Mouse (Mus musculus) forebrain, postnatal 0 days (tissue): Measurements from ENCODE around the gene Wfdc2. TPM values are rescaled to one million over a fixed set of nuclear protein-coding genes. Genes with fewer than 3 reads are reported as not detected.
A peak's percentile ranks its signal among the peaks of the same experiment; 100 is the strongest.

ENCODE experiments used
- ATAC-seq: fragments of 200-750 bp; cut with Nextera tagmentation; 2 replicates; pipeline ENCODE4 v1.8.0; 2017; ENCODE audit warnings: mild to moderate bottlenecking, moderate library complexity
- DNase-seq: peaks from one replicate; pipeline ENCODE4 v3.0.0-alpha.2; 2015
- H3K27ac ChIP-seq: fragments of 300-500 bp; sonication (generic); 2 replicates; pipeline ENCODE4 v1.5.1; 2014; ENCODE audit warnings: low read depth, mild to moderate bottlenecking, antibody characterized with exemption, low read length, moderate library complexity, mixed read lengths
- H3K27me3 ChIP-seq: fragments of 300-500 bp; sonication (generic); 2 replicates; pipeline ENCODE4 v1.6.1; 2014; ENCODE audit warnings: mild to moderate bottlenecking, low read length, mixed read lengths; ENCODE audit not compliant: insufficient read depth
- H3K36me3 ChIP-seq: fragments of 300-500 bp; sonication (generic); 2 replicates; pipeline ENCODE4 v1.6.1; 2014; ENCODE audit warnings: mild to moderate bottlenecking, moderate library complexity; ENCODE audit not compliant: insufficient read depth
- H3K4me1 ChIP-seq: fragments of 300-500 bp; sonication (generic); 2 replicates; pipeline ENCODE4 v1.6.1; 2014; ENCODE audit warnings: antibody characterized with exemption; ENCODE audit not compliant: insufficient read depth
- H3K4me2 ChIP-seq: fragments of 300-500 bp; sonication (generic); 2 replicates; pipeline ENCODE4 v1.6.1; 2014; ENCODE audit warnings: low read depth, mild to moderate bottlenecking, moderate library complexity
- H3K4me3 ChIP-seq: fragments of 300-500 bp; sonication (generic); 2 replicates; pipeline ENCODE4 v1.5.1; 2014; ENCODE audit warnings: low read depth, low read length, mixed read lengths
- H3K9ac ChIP-seq: fragments of 300-500 bp; sonication (generic); 2 replicates; pipeline ENCODE4 v1.6.1; 2014; ENCODE audit warnings: mild to moderate bottlenecking
- H3K9me3 ChIP-seq: fragments of 300-500 bp; sonication (generic); 2 replicates; pipeline ENCODE4 v1.6.1; 2016; ENCODE audit warnings: low read length
- CTCF ChIP-seq: sonication (generic); IDR thresholded peaks from 2 replicates; pipeline ENCODE4 v1.5.1; 2016; ENCODE audit warnings: antibody characterized with exemption, control low read depth, low read depth
- WGBS: fragments of 180-500 bp; shearing (Covaris S2); extraction: QIAGEN DNeasy Blood & Tissue Kit; methylation state at CpG from one replicate; pipeline ENCODE4 v1.1.7; 2014; 5-methylcytosine and 5-hydroxymethylcytosine counted together
- polyA plus RNA-seq: library from polyadenylated mRNA; unstranded; fragments of >200 nt; fragmentation: Nextera tagmentation; extraction: Ambion mirVana; gene quantifications from 2 replicates; pipeline ENCODE4 v1.2.1, GENCODE M21; 2015
- total RNA-seq: library from RNA; depleted of rRNA; stranded (reverse); fragments of >200 nt; gene quantifications from 2 replicates; pipeline ENCODE4 v1.2.3, GENCODE M21; 2014

The Wfdc2 gene
- total and polyA plus RNA-seq, 2 experiments from 2014 or later: 6.1 to 7.3 TPM

DNA sequence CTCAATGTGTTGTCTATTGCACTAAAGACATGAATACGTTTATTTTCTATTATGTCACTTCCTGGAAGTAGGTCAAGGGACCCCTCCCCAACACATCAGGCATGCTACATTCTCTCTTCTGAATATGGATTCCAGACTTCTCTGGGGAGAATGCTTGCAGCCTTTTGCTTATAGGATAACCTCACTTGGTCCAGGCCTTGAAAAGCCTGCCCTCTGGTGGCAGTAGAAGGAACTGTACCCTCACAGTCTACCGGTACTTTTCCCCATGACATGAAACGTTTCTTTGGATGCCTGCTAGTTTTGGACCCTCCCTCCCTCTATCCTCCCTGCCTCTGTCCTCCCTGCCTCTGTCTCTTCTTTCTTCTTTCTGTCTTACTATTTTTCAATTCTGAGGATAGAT is 31.0 kb upstream of the Wfdc2 start:
- peak; percentile 71 for ATAC-seq
- no peak overlapping the region for H3K27ac ChIP-seq
- no peaks in the 10 kb centered on the region for H3K27me3 ChIP-seq
- no peaks in the 10 kb centered on the region for H3K9me3 ChIP-seq
- H3K4me2 ChIP-seq: no peak overlapping the region
- H3K9ac ChIP-seq: no peak overlapping the region
- H3K36me3 ChIP-seq: no peaks in the 10 kb centered on the region
- 6% methylated on average over 3 of the region's 3 CpGs for WGBS
- no peaks in the 10 kb centered on the region for H3K4me1 ChIP-seq
- H3K4me3 ChIP-seq: no peak overlapping the region
- DNase-seq: peak; percentile 82
- TF ChIP-seq CTCF: peak; percentile 94

- WGBS: 76% methylated on average over 10 of the region's 10 CpGs
- no peak for ATAC-seq
- Histone ChIP-seq H3K9ac (no peak overlapping the region), H3K27ac (no peak overlapping the region), H3K27me3 (no peaks in the 10 kb centered on the region), H3K4me3 (no peak overlapping the region), H3K4me1 (no peaks in the 10 kb centered on the region), H3K9me3 (no peaks in the 10 kb centered on the region), H3K36me3 (no peaks in the 10 kb centered on the region), H3K4me2 (no peak overlapping the region)
- DNase-seq: no peak
- no peak for TF ChIP-seq CTCF
Measured at GRCm38 (mm10) chr2:164534315-164534714, 27.9 kb upstream of the Wfdc2 start.

GRCm38 (mm10) chr2:164537003-164537402 is 25.2 kb upstream of the Wfdc2 start:
- no peaks in the 10 kb centered on the region for H3K36me3 ChIP-seq
- no peaks in the 10 kb centered on the region for H3K9me3 ChIP-seq
- no peak for TF ChIP-seq CTCF
- no peak overlapping the region for H3K9ac ChIP-seq
- DNase-seq (no peak), ATAC-seq (no peak)
- 87% methylated on average over 4 of the region's 4 CpGs for WGBS
- no peak overlapping the region for H3K4me3 ChIP-seq
- H3K27ac ChIP-seq: no peak overlapping the region
- H3K27me3 ChIP-seq: no peaks in the 10 kb centered on the region
- no peak overlapping the region for H3K4me2 ChIP-seq
- H3K4me1 ChIP-seq: no peaks in the 10 kb centered on the region

GRCm38 (mm10) chr2:164540652-164541427 is 21.4 kb upstream of the Wfdc2 start:
- DNase-seq: no peak
- no peak overlapping the region for H3K4me3 ChIP-seq
- H3K4me2 ChIP-seq: no peak overlapping the region
- H3K36me3 ChIP-seq: no peaks in the 10 kb centered on the region
- TF ChIP-seq CTCF: no peak
- H3K27ac ChIP-seq: no peak overlapping the region
- no peaks in the 10 kb centered on the region for H3K27me3 ChIP-seq
- no peaks in the 10 kb centered on the region for H3K9me3 ChIP-seq
- H3K9ac ChIP-seq: no peak overlapping the region
- no peaks in the 10 kb centered on the region for H3K4me1 ChIP-seq
- no peak for ATAC-seq
- WGBS: 36% methylated on average over 8 of the region's 8 CpGs

GRCm38 (mm10) chr2:164542132-164542531 is 20.1 kb upstream of the Wfdc2 start:
- no peaks in the 10 kb centered on the region for H3K4me1 ChIP-seq
- TF ChIP-seq CTCF: no peak
- H3K27me3 ChIP-seq: no peaks in the 10 kb centered on the region
- DNase-seq (no peak), ATAC-seq (no peak)
- H3K4me2 ChIP-seq: no peak overlapping the region
- WGBS: 71% methylated on average over 5 of the region's 5 CpGs
- H3K9ac ChIP-seq: no peak overlapping the region
- H3K27ac ChIP-seq: no peak overlapping the region
- H3K36me3 ChIP-seq: no peaks in the 10 kb centered on the region
- no peaks in the 10 kb centered on the region for H3K9me3 ChIP-seq
- no peak overlapping the region for H3K4me3 ChIP-seq

DNA sequence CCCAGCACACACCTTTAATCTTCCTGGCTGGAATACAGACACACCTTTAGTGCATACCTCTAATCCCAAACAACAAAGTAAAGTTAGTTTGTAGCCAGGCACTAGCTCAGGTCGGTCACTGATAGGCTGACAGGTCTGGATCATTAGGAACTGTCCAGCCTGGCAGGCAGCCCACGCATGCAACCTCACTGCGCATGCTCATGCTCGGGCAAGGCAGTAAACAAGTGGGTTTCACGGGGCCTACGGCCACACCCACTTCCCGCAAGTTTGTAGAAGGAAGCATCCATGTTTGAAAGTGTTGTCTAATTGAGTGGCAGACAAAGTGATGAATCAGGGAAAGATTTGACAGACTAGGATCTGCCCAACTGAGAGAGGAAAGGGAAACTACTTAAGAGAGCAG is 19.6 kb upstream of the Wfdc2 start:
- Histone ChIP-seq H3K9me3 (no peaks in the 10 kb centered on the region), H3K4me3 (no peak overlapping the region), H3K4me1 (no peaks in the 10 kb centered on the region), H3K27me3 (no peaks in the 10 kb centered on the region), H3K9ac (no peak overlapping the region), H3K4me2 (no peak overlapping the region), H3K27ac (no peak overlapping the region), H3K36me3 (no peaks in the 10 kb centered on the region)
- no peak for TF ChIP-seq CTCF
- ATAC-seq: no peak
- 86% methylated on average over 7 of the region's 7 CpGs for WGBS
- no peak for DNase-seq

DNA sequence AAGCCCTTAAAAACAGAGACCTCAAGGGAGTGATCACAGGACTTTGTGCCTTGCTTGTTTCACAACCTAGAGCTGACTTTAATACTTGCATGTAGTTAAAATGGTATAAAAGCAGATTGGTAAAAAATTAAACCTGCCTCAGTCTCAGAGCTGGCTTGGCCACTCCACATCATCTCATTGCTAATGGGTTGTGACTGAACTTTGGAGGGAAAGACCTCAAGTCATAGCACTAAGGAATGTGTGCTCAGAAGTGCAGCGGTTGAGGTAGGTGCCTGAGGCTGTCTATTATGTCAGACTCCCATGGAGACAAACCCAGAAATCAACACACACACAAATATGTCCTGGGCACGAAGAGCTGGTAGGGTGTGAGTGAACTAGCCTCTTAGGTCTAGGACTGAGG is 18.5 kb upstream of the Wfdc2 start:
- Histone ChIP-seq H3K27ac (no peak overlapping the region), H3K4me3 (no peak overlapping the region), H3K36me3 (no peaks in the 10 kb centered on the region), H3K4me1 (no peaks in the 10 kb centered on the region), H3K27me3 (no peaks in the 10 kb centered on the region), H3K4me2 (no peak overlapping the region), H3K9me3 (no peaks in the 10 kb centered on the region), H3K9ac (no peak overlapping the region)
- no peak for ATAC-seq
- no peak for DNase-seq
- TF ChIP-seq CTCF: no peak
- 70% methylated on average over 2 of the region's 2 CpGs for WGBS
